Comparison of ENCODE assay signal across 8 mouse cellular contexts in the genomic region with DNA sequence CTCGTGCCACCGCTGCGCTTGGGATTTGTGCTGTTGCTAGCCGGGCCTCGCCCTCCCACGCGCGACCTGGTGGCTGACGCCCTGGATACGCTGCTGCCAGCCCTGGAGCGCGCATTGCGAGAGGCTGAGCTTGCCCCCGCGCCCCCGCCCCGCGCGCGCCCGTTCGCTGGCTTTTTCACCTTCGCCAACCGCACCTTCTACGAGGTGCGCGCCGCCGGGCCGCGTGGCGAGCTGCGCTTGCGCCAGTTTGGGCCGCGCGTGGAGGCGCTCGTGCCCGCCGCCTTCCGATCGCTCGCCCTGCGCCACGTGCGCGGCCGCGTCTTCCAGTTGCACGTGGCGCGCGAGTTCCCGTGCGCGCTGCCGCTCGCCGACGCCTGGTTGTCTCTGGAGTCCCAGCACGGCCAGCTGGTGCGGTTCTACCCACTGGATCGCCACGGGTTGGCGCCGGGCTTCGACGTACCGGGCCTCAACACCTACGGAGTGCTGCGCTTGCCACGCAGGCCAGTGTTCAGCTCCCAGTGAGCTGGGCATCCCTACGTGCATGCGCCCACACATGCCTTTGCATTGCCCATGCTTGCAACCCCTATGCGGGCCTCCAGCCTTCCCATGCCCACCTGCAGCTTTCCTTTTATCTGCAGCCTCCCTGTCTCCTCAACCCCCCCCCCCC. TPM values are rescaled to one million over a fixed set of nuclear protein-coding genes. Genes with fewer than 3 reads are reported as not detected.
A peak's percentile ranks its signal among the peaks of the same experiment; 100 is the strongest.
DNase-seq lines count a peak whose midpoint lies in the region; ATAC-seq and TF ChIP-seq lines count a peak whose summit lies in the region.

No protein-coding gene starts in this region.

- peak overlapping the region; percentile 48 for H3K9ac ChIP-seq in lung, embryonic 14.5 days
- H3K9ac ChIP-seq in stomach, embryonic 16.5 days (ENCODE audit: low read length): peak overlapping the region; percentile 73

- no peaks in the 10 kb centered on the region; the same call in 1 of the 2 replicates for H3K4me1 ChIP-seq in lung, embryonic 14.5 days (ENCODE audit: insufficient read depth)
- H3K4me1 ChIP-seq in stomach, embryonic 16.5 days (ENCODE audit: control insufficient read depth, insufficient read depth, low read length): peaks cover 11% of the 10 kb centered on the region; the same call in 1 of the 2 replicates

- TF ChIP-seq CTCF in lung, embryonic 14.5 days (IDR thresholded peaks at IDR 0.05; ENCODE audit: low read depth): no peak

- peak overlapping the region; percentile 89 for H3K4me2 ChIP-seq in lung, embryonic 14.5 days
- peak overlapping the region; percentile 95 for H3K4me2 ChIP-seq in stomach, embryonic 16.5 days (ENCODE audit: low read depth, low read length)

- ATAC-seq in lung, embryonic 14.5 days (ENCODE audit: insufficient read depth): peak; percentile 49; the same call in 1 of the 2 replicates
- peak; percentile 27; the same call in 1 of the 2 replicates for ATAC-seq in stomach, embryonic 16.5 days (ENCODE audit: insufficient read depth, low FRiP score)
- no peak for ATAC-seq in monocyte, adult 5-6 weeks (replicated peaks; ENCODE audit: insufficient number of reproducible peaks, low FRiP score, low TSS enrichment, poor library complexity, severe bottlenecking)

- H3K9me3 ChIP-seq in lung, embryonic 14.5 days (ENCODE audit: low read depth, low read length): no peaks in the 10 kb centered on the region
- no peaks in the 10 kb centered on the region for H3K9me3 ChIP-seq in stomach, embryonic 16.5 days (replicated peaks; ENCODE audit: control insufficient read depth, low read length)

- no peak overlapping the region for H3K27ac ChIP-seq in lung, embryonic 14.5 days (ENCODE audit: low read depth)
- no peak overlapping the region for H3K27ac ChIP-seq in stomach, embryonic 16.5 days (ENCODE audit: low read length)

- H3K4me3 ChIP-seq in lung, embryonic 14.5 days (ENCODE audit: low read depth, low read length): peak overlapping the region; percentile 49
- peak overlapping the region; percentile 57 for H3K4me3 ChIP-seq in stomach, embryonic 16.5 days (replicated peaks; ENCODE audit: low read length)

- DNase-seq in lung, embryonic 14.5 days: peak; percentile 73
- no peak for DNase-seq in lung, postnatal 25 days (ENCODE audit: low spot score)
- peak; percentile 92 to 93 for DNase-seq in cerebellum, postnatal 10 days
- peak; percentile 46 for DNase-seq in forelimb bud, embryonic 11.5 days (ENCODE audit: low read depth, low spot score)
- peak; percentile 80 for DNase-seq in layer of hippocampus, adult 9-11 months
- DNase-seq in mesoderm, embryonic 11.5 days (ENCODE audit: low read depth, low spot score): peak; percentile 52

- H3K27me3 ChIP-seq in lung, embryonic 14.5 days (ENCODE audit: insufficient read depth, low read length): peaks cover 22% of the 10 kb centered on the region
- H3K27me3 ChIP-seq in stomach, embryonic 16.5 days (ENCODE audit: control insufficient read depth, insufficient read depth, low read length): peaks cover 15% of the 10 kb centered on the region

- H3K36me3 ChIP-seq in lung, embryonic 14.5 days (ENCODE audit: insufficient read depth): no peaks in the 10 kb centered on the region
- H3K36me3 ChIP-seq in stomach, embryonic 16.5 days (ENCODE audit: control insufficient read depth, insufficient read depth, low read length): no peaks in the 10 kb centered on the region

- 2% methylated on average over 76 of the region's 76 CpGs for WGBS in lung, embryonic 14.5 days
- WGBS in stomach, embryonic 16.5 days: 1% methylated on average over 75 of the region's 76 CpGs

RNA-seq across cellular contexts. Expression of a gene that starts 15.3 kb away (rescaled TPM):
- polyA plus RNA-seq in lung, embryonic 14.5 days (2014; fragmentation: Nextera tagmentation; extraction: Ambion mirVana): not detected in 2 replicates
- polyA plus RNA-seq in stomach, embryonic 16.5 days (2015; fragmentation: Nextera tagmentation; extraction: Ambion mirVana): not detected in 2 replicates
- not detected in 3 replicates for total RNA-seq in monocyte, adult 5-6 weeks (2017)

RNA-seq across cellular contexts. Expression of a gene that starts 27.5 kb away (rescaled TPM):
- not detected in 2 replicates for polyA plus RNA-seq in lung, embryonic 14.5 days (2014; fragmentation: Nextera tagmentation; extraction: Ambion mirVana)
- polyA plus RNA-seq in stomach, embryonic 16.5 days (2015; fragmentation: Nextera tagmentation; extraction: Ambion mirVana): not detected in 2 replicates
- not detected in 3 replicates for total RNA-seq in monocyte, adult 5-6 weeks (2017)

RNA-seq across cellular contexts. Expression of a gene that starts 35.2 kb away (rescaled TPM):
- polyA plus RNA-seq in lung, embryonic 14.5 days (2014; fragmentation: Nextera tagmentation; extraction: Ambion mirVana): 56.5 and 58.8 TPM in 2 replicates
- 17.1 and 18.9 TPM in 2 replicates for polyA plus RNA-seq in stomach, embryonic 16.5 days (2015; fragmentation: Nextera tagmentation; extraction: Ambion mirVana)
- 52.2 to 70.8 TPM (median 69.8 TPM) in 3 replicates for total RNA-seq in monocyte, adult 5-6 weeks (2017)
